In the genomic region with DNA sequence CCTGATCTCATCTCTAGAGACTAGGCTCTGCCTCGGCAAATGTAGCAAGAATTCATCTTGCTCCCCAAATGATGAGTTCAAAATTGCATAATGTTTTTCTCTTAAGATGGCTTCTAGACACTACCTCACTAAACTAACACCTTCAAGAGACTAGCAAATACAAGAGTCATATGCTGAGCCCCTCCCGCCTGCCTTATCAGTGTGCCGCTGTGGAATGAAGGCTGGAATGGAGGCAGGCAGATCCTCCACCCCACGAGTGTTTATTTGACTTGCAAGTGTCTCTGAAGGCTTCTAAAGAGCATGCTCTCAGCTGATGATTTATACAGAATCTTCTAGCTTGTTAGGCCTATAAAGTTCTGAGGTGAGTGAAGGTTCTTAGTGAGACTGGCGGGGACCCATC, we compare ENCODE assay signal across 17 mouse cellular contexts. TPM values are rescaled to one million over a fixed set of nuclear protein-coding genes. Genes with fewer than 3 reads are reported as not detected.
"Had no signal": no experiment of that assay in that cellular context is flagged by ENCODE, and none has a peak within 500 bp of the region (broad histone marks: within the 10 kb centered on the region; RNA-seq: fewer than 3 reads in every experiment).

No protein-coding gene starts in this region.

- H3K4me2 ChIP-seq: liver, embryonic 11.5 days; liver, embryonic 13.5 days; liver, embryonic 15.5 days; midbrain, embryonic 12.5 days; neural tube, embryonic 13.5 days; neural tube, embryonic 15.5 days; stomach, embryonic 15.5 days had no signal

- H3K9ac ChIP-seq: liver, embryonic 13.5 days; liver, embryonic 15.5 days; liver, postnatal 0 days; midbrain, embryonic 12.5 days; neural tube, embryonic 13.5 days; neural tube, embryonic 15.5 days; stomach, embryonic 15.5 days had no signal

- H3K36me3 ChIP-seq: liver, embryonic 13.5 days; liver, embryonic 15.5 days; midbrain, embryonic 10.5 days; midbrain, embryonic 12.5 days; neural tube, embryonic 13.5 days; neural tube, embryonic 15.5 days; stomach, embryonic 15.5 days had no signal

- H3K9me3 ChIP-seq: liver, embryonic 13.5 days; liver, embryonic 15.5 days; midbrain, embryonic 10.5 days; midbrain, embryonic 12.5 days; neural tube, embryonic 13.5 days; neural tube, embryonic 15.5 days; stomach, embryonic 15.5 days had no signal

- H3K27ac ChIP-seq: liver, embryonic 13.5 days; liver, embryonic 15.5 days; midbrain, embryonic 10.5 days; midbrain, embryonic 12.5 days; neural tube, embryonic 13.5 days; neural tube, embryonic 15.5 days; stomach, embryonic 15.5 days had no signal

- ATAC-seq: liver, postnatal 0 days; midbrain, embryonic 16.5 days had no signal

- H3K4me3 ChIP-seq: liver, embryonic 13.5 days; liver, embryonic 15.5 days; midbrain, embryonic 10.5 days; midbrain, embryonic 12.5 days; myocyte; neural tube, embryonic 13.5 days; neural tube, embryonic 15.5 days; stomach, embryonic 15.5 days had no signal

- DNase-seq: liver; liver, embryonic 13.5 days; liver, postnatal 0 days; midbrain, embryonic 14.5 days; right cerebral cortex, postnatal 14 days; thymus, adult 18-20 months; thymus, postnatal 25 days had no signal

- H3K27me3 ChIP-seq: liver, embryonic 13.5 days; liver, embryonic 15.5 days; midbrain, embryonic 12.5 days; neural tube, embryonic 13.5 days; neural tube, embryonic 15.5 days; stomach, embryonic 15.5 days had no signal

- H3K4me1 ChIP-seq: liver, embryonic 13.5 days; liver, embryonic 15.5 days; midbrain, embryonic 10.5 days; midbrain, embryonic 12.5 days; neural tube, embryonic 13.5 days; neural tube, embryonic 15.5 days; stomach, embryonic 15.5 days had no signal

RNA-seq across cellular contexts. Expression of a gene that starts 11.4 kb away (rescaled TPM):
- polyA plus RNA-seq: myocyte had no signal

RNA-seq across cellular contexts. Expression of a gene that starts 59.7 kb away (rescaled TPM):
- total RNA-seq: megakaryocyte-erythroid progenitor cell, adult 5-6 weeks had no signal
